Comparison of ENCODE assay signal across 16 mouse cellular contexts in the genomic region with DNA sequence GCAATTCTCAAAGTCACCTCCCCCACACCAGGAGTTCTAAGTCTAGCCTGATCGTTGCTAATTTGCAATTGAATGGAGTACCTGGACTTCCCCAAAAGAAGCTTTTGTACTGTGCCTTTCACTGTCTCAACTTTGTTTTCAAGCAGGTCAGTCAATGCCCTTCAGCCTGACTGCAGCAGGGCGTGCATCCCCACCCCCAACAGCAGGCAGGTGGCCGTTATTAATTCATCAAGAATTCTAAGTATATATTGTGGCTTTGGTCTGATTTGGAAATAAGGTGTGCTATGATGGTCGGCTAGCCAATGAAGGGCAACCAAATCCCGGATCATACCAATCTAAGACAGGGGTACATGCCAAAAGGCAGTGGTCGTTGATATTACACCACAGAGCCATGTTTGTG. TPM values are rescaled to one million over a fixed set of nuclear protein-coding genes. Genes with fewer than 3 reads are reported as not detected.
DNase-seq lines count a peak whose midpoint lies in the region.
"Not testable (repeated sequence)": the region's sequence is repeated elsewhere in the genome, so short reads cannot be mapped to it uniquely, and the experiment has no call there.
"Had no signal": no experiment of that assay in that cellular context is flagged by ENCODE, and none has a peak within 500 bp of the region (broad histone marks: within the 10 kb centered on the region; RNA-seq: fewer than 3 reads in every experiment).

No protein-coding gene starts in this region.

- H3K4me3 ChIP-seq in midbrain, embryonic 10.5 days: not testable (repeated sequence)

- not testable (repeated sequence) for H3K27ac ChIP-seq in midbrain, embryonic 10.5 days (replicated peaks)

- H3K9me3 ChIP-seq in midbrain, embryonic 10.5 days (replicated peaks): not testable (repeated sequence)

- not testable (repeated sequence) for H3K36me3 ChIP-seq in midbrain, embryonic 10.5 days

- not testable (repeated sequence) for H3K27me3 ChIP-seq in midbrain, embryonic 10.5 days (ENCODE audit: low read depth, poor library complexity, severe bottlenecking)

- DNase-seq in ES-CJ7 (ENCODE audit: low read depth, low spot score) (peak; percentile 54), R1 (ENCODE audit: low read depth, low spot score) (peak; percentile 83)
- peak; percentile 39 for DNase-seq in heart, adult 11 months
- DNase-seq in midbrain, embryonic 10.5 days (ENCODE audit: low spot score): peak; percentile 21

- H3K4me1 ChIP-seq in midbrain, embryonic 10.5 days: peaks cover 21% of the 10 kb centered on the region

- WGBS in midbrain, embryonic 10.5 days: 11% methylated on average over 6 of the region's 6 CpGs

RNA-seq across cellular contexts. Expression of gene Dhrs7, which starts 23.0 kb away (rescaled TPM):
- 12.6 and 13.2 TPM in 2 replicates for polyA plus RNA-seq in midbrain, embryonic 10.5 days (2016; fragmentation: Nextera tagmentation; extraction: Ambion mirVana)

RNA-seq across cellular contexts. Expression of gene Gm4756, which starts 38.3 kb away (rescaled TPM):
- polyA plus RNA-seq in midbrain, embryonic 10.5 days (2016; fragmentation: Nextera tagmentation; extraction: Ambion mirVana): not detected in 2 replicates
- polyA plus RNA-seq: activated CD4-positive, CD25-positive, alpha-beta regulatory T cell, adult 4 months; C2C12; cerebellum, adult 2 months; cortical plate, adult 2 months; embryonic facial prominence, embryonic 10.5 days; embryonic facial prominence, embryonic 12.5 days; embryonic facial prominence, embryonic 14.5 days; forebrain, embryonic 11.5 days; forebrain, embryonic 13.5 days; forebrain, embryonic 15.5 days; forebrain, postnatal 0 days; G1E had no signal

Comparison
In these comparisons a context has a peak if more than half of its experiments do, and no peak if none do; other contexts are left out.
1. DNase-seq: peak in every context shown above with its lines; median percentile 83 in R1; 54 in ES-CJ7; 39 in heart, adult 11 months; 21 in midbrain, embryonic 10.5 days.